Mouse (Mus musculus) midbrain, embryonic 10.5 days (tissue): ENCODE data around the gene Fbp1. TPM values are rescaled to one million over a fixed set of nuclear protein-coding genes. Genes with fewer than 3 reads are reported as not detected.
A peak's percentile ranks its signal among the peaks of the same experiment; 100 is the strongest.
"Not testable (repeated sequence)": the region's sequence is repeated elsewhere in the genome, so short reads cannot be mapped to it uniquely, and the experiment has no call there.

Experiments
- DNase-seq: peaks from one replicate; pipeline ENCODE4 v3.0.0-alpha.2; 2017; ENCODE audit warnings: low spot score
- H3K27ac ChIP-seq: fragments of 300-500 bp; sonication (generic); replicated peaks from 2 replicates; pipeline ENCODE4 v1.5.1; 2016; ENCODE audit warnings: mild to moderate bottlenecking
- H3K27me3 ChIP-seq: fragments of 300-500 bp; sonication (generic); 2 replicates; pipeline ENCODE4 v1.6.1; 2016; ENCODE audit warnings: low read depth, mild to moderate bottlenecking; ENCODE audit not compliant: poor library complexity, severe bottlenecking
- H3K36me3 ChIP-seq: fragments of 300-500 bp; sonication (generic); 2 replicates; pipeline ENCODE4 v1.6.1; 2016; ENCODE audit warnings: mild to moderate bottlenecking, moderate library complexity
- H3K4me1 ChIP-seq: fragments of 300-500 bp; sonication (generic); 2 replicates; pipeline ENCODE4 v1.6.1; 2016
- H3K4me3 ChIP-seq: fragments of 300-500 bp; sonication (generic); 2 replicates; pipeline ENCODE4 v1.5.1; 2016; ENCODE audit warnings: mild to moderate bottlenecking, moderate library complexity
- H3K9me3 ChIP-seq: fragments of 300-500 bp; sonication (generic); replicated peaks from 2 replicates; pipeline ENCODE4 v1.6.1; 2016; ENCODE audit warnings: mild to moderate bottlenecking
- WGBS: fragments of 180-500 bp; shearing (Covaris S2); methylation state at CpG from one replicate; pipeline ENCODE4 v1.1.7; 2016; 5-methylcytosine and 5-hydroxymethylcytosine counted together
- polyA plus RNA-seq: library from polyadenylated mRNA; unstranded; fragments of >200 nt; fragmentation: Nextera tagmentation; extraction: Ambion mirVana; gene quantifications from 2 replicates; pipeline ENCODE4 v1.2.1, GENCODE M21; 2016

Gene Fbp1
- polyA plus RNA-seq, 1 experiment from 2014 or later = 0.10 TPM

DNA sequence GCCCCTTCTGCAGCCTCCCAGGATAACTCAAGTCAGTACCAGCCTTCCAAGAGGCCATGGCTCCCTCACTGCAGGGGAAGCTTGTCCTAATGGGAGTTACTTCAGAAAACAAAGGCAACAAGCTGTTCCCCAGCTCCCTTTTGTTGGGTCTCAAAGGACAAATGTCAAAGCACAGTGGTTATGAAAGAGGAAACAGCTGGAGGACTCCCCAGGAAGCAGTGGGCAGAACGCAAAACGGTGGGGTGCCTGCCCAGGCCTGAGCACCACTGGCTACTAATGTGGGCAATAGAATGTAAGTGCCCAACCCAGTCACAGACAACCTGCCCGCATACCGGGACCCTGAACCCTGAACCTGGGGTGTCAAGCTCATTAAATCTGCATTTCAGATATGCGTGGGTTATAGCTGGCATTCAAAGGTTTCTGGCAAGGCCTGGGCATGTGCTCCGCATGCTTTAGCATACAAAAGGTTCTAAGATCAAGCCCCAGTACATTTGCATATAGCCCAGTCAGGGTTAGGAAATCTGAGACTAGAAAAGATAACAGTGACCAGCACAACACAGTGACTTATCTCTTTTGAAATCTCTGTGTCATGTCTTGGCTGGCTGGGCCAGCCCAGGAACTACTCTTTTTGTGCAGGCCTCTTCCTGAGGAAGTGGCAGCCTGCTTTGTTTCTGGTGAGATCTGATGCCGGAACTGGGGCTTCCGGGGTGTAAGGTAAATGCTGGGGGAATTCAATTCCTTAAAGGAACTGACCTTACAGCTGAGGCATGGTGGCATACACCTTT is 8.1 kb downstream of the Fbp1 start:
- H3K4me1 ChIP-seq = peaks cover 9% of the 10 kb centered on the region
- 29% methylated on average over 8 of the region's 8 CpGs for WGBS
- no peak for DNase-seq
- H3K36me3 ChIP-seq = no peaks in the 10 kb centered on the region
- H3K9me3 ChIP-seq = no peaks in the 10 kb centered on the region
- H3K27ac ChIP-seq = 0 out of 2 replicates have a peak overlapping the region, but pooled peaks have one; percentile 30
- H3K4me3 ChIP-seq = no peak overlapping the region
- 0 out of 2 replicates have a peak, but pooled peaks cover 16% of the 10 kb centered on the region for H3K27me3 ChIP-seq

DNA sequence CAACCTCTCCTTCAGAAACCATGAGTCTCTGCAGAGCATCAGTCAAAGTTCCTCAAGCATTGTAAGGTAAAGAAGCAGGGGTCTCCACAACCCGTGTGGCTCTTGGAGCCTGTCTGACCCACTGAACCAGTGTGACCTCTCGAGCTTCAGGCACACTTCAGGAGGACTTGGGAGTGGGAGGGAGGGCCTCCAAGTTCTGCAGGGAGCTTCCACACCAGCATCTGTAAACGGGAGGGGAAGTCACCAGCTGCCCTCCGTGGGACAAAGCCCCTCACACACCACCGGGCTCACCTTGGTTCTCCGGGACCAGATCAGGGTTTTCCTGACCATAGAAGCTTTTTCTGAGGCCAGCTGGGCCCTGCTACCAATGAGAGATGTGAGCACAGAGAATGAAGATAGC is 8.7 kb downstream of the Fbp1 start:
- Histone ChIP-seq H3K27ac (0 out of 2 replicates have a peak overlapping the region, but pooled peaks have one; percentile 30), H3K27me3 (0 out of 2 replicates have a peak, but pooled peaks cover 16% of the 10 kb centered on the region), H3K36me3 (no peaks in the 10 kb centered on the region), H3K9me3 (no peaks in the 10 kb centered on the region), H3K4me3 (no peak overlapping the region), H3K4me1 (peaks cover 9% of the 10 kb centered on the region)
- WGBS = 35% methylated on average over 6 of the region's 6 CpGs
- DNase-seq = no peak

DNA sequence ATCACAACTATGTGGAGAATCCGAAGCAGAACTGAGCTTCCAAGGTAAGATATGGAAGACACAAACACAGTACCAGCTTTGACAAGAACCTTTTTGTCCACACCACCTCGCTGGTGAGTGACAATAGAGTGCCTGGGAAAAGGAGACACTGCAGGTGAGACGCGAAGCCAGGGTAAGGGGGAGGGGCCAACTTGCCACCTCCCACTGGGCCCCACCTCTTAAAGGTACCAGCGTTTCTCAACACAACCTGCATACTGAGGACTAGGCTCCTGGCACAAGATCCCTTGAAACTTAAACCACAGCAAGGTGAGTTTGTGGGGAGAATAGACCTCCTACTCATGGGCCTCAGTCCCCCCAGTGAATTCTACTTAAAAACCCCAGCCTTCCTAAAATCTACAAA is 10.8 kb downstream of the Fbp1 start:
- Histone ChIP-seq H3K4me1 (peaks cover 9% of the 10 kb centered on the region), H3K4me3 (no peak overlapping the region), H3K9me3 (no peaks in the 10 kb centered on the region), H3K27ac (no peak overlapping the region), H3K36me3 (no peaks in the 10 kb centered on the region), H3K27me3 (0 out of 2 replicates have a peak, but pooled peaks cover 16% of the 10 kb centered on the region)
- DNase-seq = no peak
- 10% methylated on average over 5 of the region's 5 CpGs for WGBS

DNA sequence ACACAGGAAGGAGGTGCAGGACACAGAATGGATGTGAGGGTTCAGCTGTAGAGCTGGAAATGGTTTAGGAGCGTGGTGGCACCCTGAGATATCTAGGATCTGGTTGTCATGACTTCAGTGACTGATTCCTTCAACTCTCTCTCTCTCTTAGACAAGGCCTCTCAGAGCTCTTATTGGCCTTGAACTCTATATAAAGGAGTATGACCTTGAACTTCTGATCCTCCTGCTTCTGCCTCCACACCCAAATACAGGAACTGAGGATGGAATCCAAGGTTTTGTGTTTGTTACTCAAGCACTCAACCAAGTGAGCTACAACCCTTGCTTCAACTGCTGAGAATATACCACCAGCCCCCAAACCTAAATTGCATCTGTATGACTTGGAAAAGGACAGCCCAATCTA is 12.0 kb downstream of the Fbp1 start:
- no peak overlapping the region for H3K27ac ChIP-seq
- peaks cover 9% of the 10 kb centered on the region for H3K4me1 ChIP-seq
- DNase-seq = no peak
- no peaks in the 10 kb centered on the region for H3K36me3 ChIP-seq
- H3K27me3 ChIP-seq = 0 out of 2 replicates have a peak, but pooled peaks cover 16% of the 10 kb centered on the region
- 71% methylated on average over 1 of the region's 1 CpGs for WGBS
- H3K9me3 ChIP-seq = no peaks in the 10 kb centered on the region
- no peak overlapping the region for H3K4me3 ChIP-seq

GRCm38 (mm10) chr13:62872252-62872651 is 15.8 kb downstream of the Fbp1 start:
- no peak for DNase-seq
- Histone ChIP-seq H3K4me3 (no peak overlapping the region), H3K36me3 (no peaks in the 10 kb centered on the region), H3K4me1 (no peaks in the 10 kb centered on the region), H3K27ac (no peak overlapping the region), H3K9me3 (no peaks in the 10 kb centered on the region), H3K27me3 (0 out of 2 replicates have a peak, but pooled peaks cover 5% of the 10 kb centered on the region)
- 77% methylated on average over 3 of the region's 3 CpGs for WGBS

GRCm38 (mm10) chr13:62870605-62871004 is 17.5 kb downstream of the Fbp1 start:
- DNase-seq = no peak
- Histone ChIP-seq H3K4me1 (no peaks in the 10 kb centered on the region), H3K27me3 (no peaks in the 10 kb centered on the region), H3K9me3 (no peaks in the 10 kb centered on the region), H3K27ac (no peak overlapping the region), H3K4me3 (no peak overlapping the region), H3K36me3 (no peaks in the 10 kb centered on the region)
- WGBS = 85% methylated on average over 2 of the region's 2 CpGs

GRCm38 (mm10) chr13:62866817-62867216 is 21.3 kb downstream of the Fbp1 start:
- no peaks in the 10 kb centered on the region for H3K36me3 ChIP-seq
- no peak overlapping the region for H3K27ac ChIP-seq
- WGBS = 93% methylated on average over 4 of the region's 4 CpGs
- no peaks in the 10 kb centered on the region for H3K9me3 ChIP-seq
- DNase-seq = no peak
- H3K4me1 ChIP-seq = peaks cover 8% of the 10 kb centered on the region
- no peak overlapping the region for H3K4me3 ChIP-seq
- H3K27me3 ChIP-seq = no peaks in the 10 kb centered on the region

GRCm38 (mm10) chr13:62865651-62866315 is 22.3 kb downstream of the Fbp1 start:
- WGBS = 83% methylated on average over 11 of the region's 11 CpGs
- H3K4me3 ChIP-seq = no peak overlapping the region
- peaks cover 8% of the 10 kb centered on the region for H3K4me1 ChIP-seq
- DNase-seq = no peak
- no peak overlapping the region for H3K27ac ChIP-seq
- no peaks in the 10 kb centered on the region for H3K27me3 ChIP-seq
- H3K36me3 ChIP-seq = no peaks in the 10 kb centered on the region
- no peaks in the 10 kb centered on the region for H3K9me3 ChIP-seq

- H3K36me3 ChIP-seq = no peaks in the 10 kb centered on the region
- 63% methylated on average over 6 of the region's 6 CpGs for WGBS
- no peaks in the 10 kb centered on the region for H3K9me3 ChIP-seq
- H3K4me1 ChIP-seq = peaks cover 8% of the 10 kb centered on the region
- H3K27ac ChIP-seq = no peak overlapping the region
- H3K27me3 ChIP-seq = no peaks in the 10 kb centered on the region
- no peak for DNase-seq
- H3K4me3 ChIP-seq = no peak overlapping the region
Measured at GRCm38 (mm10) chr13:62863771-62864170, 24.3 kb downstream of the Fbp1 start.

GRCm38 (mm10) chr13:62862875-62863274 is 25.2 kb downstream of the Fbp1 start:
- no peaks in the 10 kb centered on the region for H3K27me3 ChIP-seq
- no peak overlapping the region for H3K27ac ChIP-seq
- DNase-seq = no peak
- H3K4me3 ChIP-seq = no peak overlapping the region
- 88% methylated on average over 3 of the region's 3 CpGs for WGBS
- H3K4me1 ChIP-seq = peaks cover 8% of the 10 kb centered on the region
- no peaks in the 10 kb centered on the region for H3K36me3 ChIP-seq
- no peaks in the 10 kb centered on the region for H3K9me3 ChIP-seq

DNA sequence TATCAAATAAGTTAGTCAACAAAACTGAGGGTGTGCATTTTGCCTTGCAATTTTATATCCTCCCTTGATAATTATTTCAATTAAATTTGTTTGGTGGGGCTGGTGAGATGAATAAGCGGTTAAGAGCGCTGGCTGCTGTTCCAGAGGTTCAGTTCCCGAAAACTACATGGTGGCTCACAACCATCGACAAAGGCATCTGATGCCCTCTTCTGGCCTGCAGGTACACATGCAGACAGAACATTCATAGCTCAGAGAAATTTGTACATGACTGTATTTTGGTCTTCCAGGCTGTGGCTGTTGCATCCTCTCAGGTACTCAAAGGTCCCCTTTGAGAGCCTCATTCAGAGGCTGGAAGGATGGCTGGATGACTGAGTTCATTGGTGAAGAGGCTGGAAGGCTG is 28.0 kb downstream of the Fbp1 start:
- 86% methylated on average over 4 of the region's 4 CpGs for WGBS
- no peaks in the 10 kb centered on the region for H3K27me3 ChIP-seq
- DNase-seq = no peak
- no peak overlapping the region for H3K4me3 ChIP-seq
- no peaks in the 10 kb centered on the region for H3K36me3 ChIP-seq
- H3K27ac ChIP-seq = no peak overlapping the region
- no peaks in the 10 kb centered on the region for H3K9me3 ChIP-seq
- peaks cover 8% of the 10 kb centered on the region for H3K4me1 ChIP-seq

- 87% methylated on average over 10 of the region's 10 CpGs for WGBS
- not testable (repeated sequence) for H3K9me3 ChIP-seq, H3K27ac ChIP-seq, H3K36me3 ChIP-seq, H3K27me3 ChIP-seq, H3K4me3 ChIP-seq, H3K4me1 ChIP-seq, DNase-seq
Measured at GRCm38 (mm10) chr13:62859251-62859650, 28.8 kb downstream of the Fbp1 start.
